Mouse (Mus musculus) G1E (cell line): ENCODE measurements around the gene Trim8. TPM values are rescaled to one million over a fixed set of nuclear protein-coding genes. Genes with fewer than 3 reads are reported as not detected.

Experiments
- ATAC-seq: 2 replicates; pipeline ENCODE4 v1.8.0; 2016; ENCODE audit warnings: mild to moderate bottlenecking; ENCODE audit not compliant: insufficient number of reproducible peaks, poor library complexity, low FRiP score, severe bottlenecking; ENCODE audit errors: extremely low read depth
- DNase-seq: peaks from one replicate; pipeline ENCODE4 v3.0.0; 2012; ENCODE audit warnings: low spot score
- H3K27me3 ChIP-seq: 2 replicates; pipeline ENCODE4 v1.6.1; 2012; ENCODE audit warnings: mild to moderate bottlenecking, low read length, inconsistent platforms; ENCODE audit not compliant: insufficient read depth
- H3K36me3 ChIP-seq: replicated peaks from 2 replicates; pipeline ENCODE3; 2012; ENCODE audit warnings: mild to moderate bottlenecking, inconsistent platforms
- H3K4me1 ChIP-seq: 2 replicates; pipeline ENCODE4 v1.6.1; 2012; ENCODE audit warnings: low read depth, low read length, inconsistent platforms, mixed read lengths; ENCODE audit not compliant: insufficient read depth
- H3K4me3 ChIP-seq: 2 replicates; pipeline ENCODE4 v1.5.1; 2012; ENCODE audit warnings: low read depth, mild to moderate bottlenecking, inconsistent platforms, low read length, moderate library complexity, mixed read lengths
- H3K9me3 ChIP-seq: replicated peaks from 2 replicates; pipeline ENCODE4 v1.6.1; 2012; ENCODE audit warnings: inconsistent platforms
- CTCF ChIP-seq: IDR thresholded peaks from 2 replicates; pipeline ENCODE4 v1.5.1; 2012; ENCODE audit warnings: low read depth, low read length, inconsistent platforms, mixed read lengths
- GATA1 ChIP-seq: IDR thresholded peaks from 2 replicates; pipeline ENCODE4 v1.6.1; 2012; ENCODE audit warnings: borderline replicate concordance, low read length, inconsistent platforms, mixed read lengths
- GATA2 ChIP-seq: IDR thresholded peaks from 2 replicates; pipeline ENCODE4 v1.6.1; 2012; ENCODE audit warnings: low read depth, low read length, inconsistent platforms, borderline replicate concordance
- POLR2AphosphoS5 ChIP-seq: IDR thresholded peaks from 2 replicates; pipeline ENCODE4 v1.6.1; 2012; ENCODE audit warnings: low read depth, low read length, inconsistent platforms; ENCODE audit not compliant: insufficient replicate concordance
- TAL1 ChIP-seq: conservative IDR thresholded peaks from 2 replicates; pipeline ENCODE4 v1.6.1; 2012; ENCODE audit warnings: low read depth, low read length, inconsistent platforms, mixed read lengths
- polyA plus RNA-seq: library from polyadenylated mRNA; stranded (reverse); fragments of >175 nt; gene quantifications from 2 replicates; pipeline ENCODE4 v1.2.3, GENCODE M21; 2012
- total RNA-seq, 2 experiments: library from RNA; stranded (forward) in 1 of 2; stranded (reverse) in 1 of 2; fragments of 200-1000 nt in 1 of 2; fragments of >200 nt in 1 of 2; fragmentation: Nextera tagmentation in 1 of 2; gene quantifications; 2 replicates each; pipeline ENCODE4 v1.2.3; 2014 to 2017

The Trim8 gene
- total and polyA plus RNA-seq, 3 experiments: 20.3 to 66.0 (median 22.7) TPM

GRCm38 (mm10) chr19:46550385-46550784, 48.9 kb downstream of the Trim8 start:
- H3K27me3 ChIP-seq: peaks cover 2% of the 10 kb centered on the region; the same call in 1 of the 2 replicates
- no peak overlapping the region for H3K4me3 ChIP-seq
- H3K4me1 ChIP-seq: peaks cover 6% of the 10 kb centered on the region
- no peaks in the 10 kb centered on the region for H3K9me3 ChIP-seq
- no peak for DNase-seq
- peaks cover 3% of the 10 kb centered on the region for H3K36me3 ChIP-seq
- ATAC-seq: no peak
- TF ChIP-seq CTCF: no peak
- TF ChIP-seq GATA2: no peak
- TF ChIP-seq TAL1: no peak
- no peak for TF ChIP-seq GATA1
- no peak for TF ChIP-seq POLR2AphosphoS5

GRCm38 (mm10) chr19:46552496-46552895, 51.0 kb downstream of the Trim8 start:
- H3K9me3 ChIP-seq: no peaks in the 10 kb centered on the region
- peaks cover 2% of the 10 kb centered on the region; the same call in 1 of the 2 replicates for H3K27me3 ChIP-seq
- DNase-seq (no peak), ATAC-seq (no peak)
- peaks cover 3% of the 10 kb centered on the region for H3K36me3 ChIP-seq
- peaks cover 6% of the 10 kb centered on the region for H3K4me1 ChIP-seq
- TF ChIP-seq CTCF: no peak
- TF ChIP-seq GATA2: no peak
- TF ChIP-seq POLR2AphosphoS5: no peak
- TF ChIP-seq TAL1: no peak
- TF ChIP-seq GATA1: no peak
- no peak overlapping the region for H3K4me3 ChIP-seq

GRCm38 (mm10) chr19:46553541-46553955, 52.0 kb downstream of the Trim8 start:
- H3K9me3 ChIP-seq: no peaks in the 10 kb centered on the region
- H3K36me3 ChIP-seq: peaks cover 3% of the 10 kb centered on the region
- ATAC-seq (peak; percentile 54), DNase-seq (no peak)
- no peak overlapping the region for H3K4me3 ChIP-seq
- no peak for TF ChIP-seq GATA2
- no peak for TF ChIP-seq GATA1
- no peak for TF ChIP-seq TAL1
- TF ChIP-seq POLR2AphosphoS5: no peak
- no peak for TF ChIP-seq CTCF
- peaks cover 6% of the 10 kb centered on the region for H3K4me1 ChIP-seq
- H3K27me3 ChIP-seq: 0 out of 2 replicates have a peak, but pooled peaks cover 2% of the 10 kb centered on the region

DNA sequence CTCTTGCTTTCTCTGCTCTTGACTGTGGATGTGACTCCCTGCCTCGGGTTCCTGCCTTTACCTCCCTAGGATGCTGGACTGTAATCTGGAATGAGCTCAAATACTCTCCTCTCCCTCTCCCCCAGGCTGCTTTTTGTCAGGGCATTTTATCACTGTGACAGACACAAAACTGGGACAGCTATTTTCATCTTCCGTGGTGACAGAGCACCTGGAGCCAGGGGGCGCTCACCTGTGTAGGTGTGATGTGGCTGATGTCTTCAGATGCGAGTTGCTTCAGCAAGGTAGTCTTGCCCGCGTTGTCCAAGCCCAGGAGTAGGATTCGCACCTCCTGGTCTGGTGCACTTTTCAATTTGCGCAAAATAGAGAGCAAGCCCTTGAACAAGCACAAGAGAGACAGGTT, 56.5 kb downstream of the Trim8 start:
- Histone ChIP-seq H3K9me3 (no peaks in the 10 kb centered on the region), H3K27me3 (peaks cover 6% of the 10 kb centered on the region; the same call in 1 of the 2 replicates), H3K36me3 (no peaks in the 10 kb centered on the region), H3K4me1 (peaks cover 9% of the 10 kb centered on the region), H3K4me3 (no peak overlapping the region)
- DNase-seq (no peak), ATAC-seq (no peak)
- TF ChIP-seq POLR2AphosphoS5 (no peak), GATA2 (no peak), CTCF (no peak)

DNA sequence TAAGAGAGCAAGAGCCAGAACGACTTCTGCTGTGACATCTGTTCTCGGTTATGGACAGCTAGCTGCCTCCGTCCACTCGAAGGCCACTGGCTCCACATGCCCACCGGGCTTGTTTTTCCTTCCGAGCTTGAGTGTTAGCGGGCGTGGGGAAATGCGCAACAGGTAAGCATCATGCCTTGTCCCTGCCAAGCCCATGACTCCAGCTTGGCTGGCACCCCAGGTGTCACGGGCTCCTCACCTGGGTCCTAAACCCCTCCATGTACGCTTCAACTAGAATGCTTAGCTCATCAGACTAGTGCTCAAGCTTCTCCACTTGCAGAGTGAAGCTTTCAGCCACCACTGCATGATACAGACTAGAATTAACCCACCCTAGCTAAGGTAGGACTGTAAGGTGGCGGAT, 57.1 kb downstream of the Trim8 start:
- DNase-seq (no peak), ATAC-seq (no peak)
- Histone ChIP-seq H3K4me3 (no peak overlapping the region), H3K9me3 (no peaks in the 10 kb centered on the region), H3K36me3 (no peaks in the 10 kb centered on the region), H3K4me1 (peaks cover 6% of the 10 kb centered on the region), H3K27me3 (peaks cover 6% of the 10 kb centered on the region; the same call in 1 of the 2 replicates)
- TF ChIP-seq CTCF: no peak
- TF ChIP-seq TAL1: no peak
- no peak for TF ChIP-seq GATA1
- no peak for TF ChIP-seq POLR2AphosphoS5
- no peak for TF ChIP-seq GATA2

GRCm38 (mm10) chr19:46562132-46562531, 60.6 kb downstream of the Trim8 start:
- Histone ChIP-seq H3K36me3 (no peaks in the 10 kb centered on the region), H3K4me3 (no peak overlapping the region), H3K9me3 (no peaks in the 10 kb centered on the region), H3K4me1 (peaks cover 6% of the 10 kb centered on the region; the same call in 1 of the 2 replicates), H3K27me3 (peaks cover 6% of the 10 kb centered on the region; the same call in 1 of the 2 replicates)
- no peak for ATAC-seq
- TF ChIP-seq CTCF (peak; percentile 16; the same call in 1 of the 2 replicates), POLR2AphosphoS5 (no peak)
- DNase-seq: peak; percentile 25
